In the genomic region with DNA sequence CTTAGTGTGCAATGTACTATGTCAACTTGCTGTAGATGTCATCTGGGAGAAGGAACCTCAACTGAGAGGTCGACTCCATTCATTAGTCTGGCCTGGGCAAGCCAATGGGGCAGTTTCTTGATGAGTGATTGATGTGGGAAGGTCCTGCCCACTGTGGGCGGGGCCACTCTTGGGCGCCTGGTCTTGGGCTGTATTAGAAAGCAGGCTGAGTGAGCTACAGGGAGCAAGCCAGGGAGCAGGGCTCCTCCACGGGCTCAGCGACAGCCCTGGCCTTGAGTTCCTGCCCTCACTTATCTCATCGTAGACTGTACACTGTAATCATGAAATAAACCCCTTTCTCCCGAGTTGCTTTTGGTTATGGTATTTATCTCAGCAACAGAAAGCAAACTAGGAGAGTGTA, we compare ENCODE assay signal across 8 mouse cellular contexts. TPM values are rescaled to one million over a fixed set of nuclear protein-coding genes. Genes with fewer than 3 reads are reported as not detected.
DNase-seq lines count a peak whose midpoint lies in the region; ATAC-seq and TF ChIP-seq lines count a peak whose summit lies in the region.
"Had no signal": no experiment of that assay in that cellular context is flagged by ENCODE, and none has a peak within 500 bp of the region (broad histone marks: within the 10 kb centered on the region; RNA-seq: fewer than 3 reads in every experiment).

No protein-coding gene starts in this region.

- no peaks in the 10 kb centered on the region for H3K36me3 ChIP-seq in liver, postnatal 0 days (replicated peaks; ENCODE audit: insufficient read depth, low read length)
- H3K36me3 ChIP-seq: limb, embryonic 15.5 days had no signal

- H3K4me1 ChIP-seq in liver, postnatal 0 days (ENCODE audit: insufficient read depth), result peaks cover 38% of the 10 kb centered on the region

- intact Hi-C loops in gastrocnemius, adult 2 months (cut with DNase I), result no loop called here

- ATAC-seq in liver, postnatal 0 days, result peak; percentile 68

- H3K9me3 ChIP-seq in liver, postnatal 0 days (ENCODE audit: low read length), result no peaks in the 10 kb centered on the region
- H3K9me3 ChIP-seq: limb, embryonic 15.5 days had no signal

- H3K27ac ChIP-seq in liver, postnatal 0 days (ENCODE audit: low read depth), result 0 out of 2 replicates have a peak overlapping the region, but pooled peaks have one; percentile 19
- no peak overlapping the region for H3K27ac ChIP-seq in gastrocnemius, adult 2 months
- H3K27ac ChIP-seq: limb, embryonic 15.5 days had no signal

- peak; percentile 71 for DNase-seq in spleen, adult 12 weeks (ENCODE audit: low spot score)
- DNase-seq in spleen, adult 18-20 months, result no peak
- peak; percentile 57 for DNase-seq in embryo, embryonic 11 days
- peak; percentile 81 for DNase-seq in liver, postnatal 0 days
- no peak for DNase-seq in gastrocnemius, adult 2 months
- no peak for DNase-seq in layer of hippocampus, postnatal 25 days (ENCODE audit: extremely low spot score in 1 of 2, low spot score in 1 of 2)
- no peak for DNase-seq in urinary bladder, postnatal 10 days (ENCODE audit: low spot score)

- no peak overlapping the region for H3K4me3 ChIP-seq in liver, postnatal 0 days (ENCODE audit: low read depth, low read length)
- no peak overlapping the region for H3K4me3 ChIP-seq in gastrocnemius, adult 2 months
- H3K4me3 ChIP-seq: limb, embryonic 15.5 days had no signal

- TF ChIP-seq CTCF in liver, postnatal 0 days (IDR thresholded peaks at IDR 0.05; ENCODE audit: low read depth), result no peak
- TF ChIP-seq CTCF in gastrocnemius, adult 2 months (IDR thresholded peaks at IDR 0.05), result no peak

- no peak overlapping the region for H3K9ac ChIP-seq in liver, postnatal 0 days (replicated peaks)
- H3K9ac ChIP-seq: limb, embryonic 15.5 days had no signal

- WGBS in liver, postnatal 0 days (ENCODE audit: insufficient replicate concordance), result 9% methylated on average over 7 of the region's 7 CpGs

- TF ChIP-seq EP300 in liver, postnatal 0 days (IDR thresholded peaks at IDR 0.05; ENCODE audit: low read depth), result no peak

- H3K27me3 ChIP-seq in liver, postnatal 0 days (ENCODE audit: insufficient read depth, low read length), result 0 out of 2 replicates have a peak, but pooled peaks cover 4% of the 10 kb centered on the region

- peak overlapping the region; percentile 26; the same call in 1 of the 2 replicates for H3K4me2 ChIP-seq in liver, postnatal 0 days (ENCODE audit: low read depth, low read length)
- H3K4me2 ChIP-seq: limb, embryonic 15.5 days had no signal

RNA-seq across cellular contexts. Expression of gene Atp8b3, which starts 5.2 kb away (rescaled TPM):
- polyA plus RNA-seq in liver, postnatal 0 days (2015; fragmentation: Nextera tagmentation; extraction: Ambion mirVana), result not detected in 2 replicates
- total RNA-seq in gastrocnemius, adult 2 months (2021), result not detected
- under 1 TPM; 0.19 to 0.47 TPM for total RNA-seq in layer of hippocampus, postnatal 25 days (2021)

RNA-seq across cellular contexts. Expression of gene Rexo1, which starts 27.7 kb away (rescaled TPM):
- 7.4 and 8.1 TPM in 2 replicates for polyA plus RNA-seq in liver, postnatal 0 days (2015; fragmentation: Nextera tagmentation; extraction: Ambion mirVana)
- 10 to 100 TPM in 1 of 2 experiments, 1 to 10 TPM in 1; 9.8 to 10.4 TPM for total RNA-seq in gastrocnemius, adult 2 months (2021)
- total RNA-seq in layer of hippocampus, postnatal 25 days (2021), result 10 to 100 TPM; 45.2 to 54.6 TPM

RNA-seq across cellular contexts. Expression of gene Onecut3, which starts 39.1 kb away (rescaled TPM):
- polyA plus RNA-seq in liver, postnatal 0 days (2015; fragmentation: Nextera tagmentation; extraction: Ambion mirVana), result not detected in 2 replicates
- total RNA-seq in gastrocnemius, adult 2 months (2021), result not detected
- not detected for total RNA-seq in layer of hippocampus, postnatal 25 days (2021)
- polyA plus RNA-seq: limb, embryonic 15.5 days had no signal

RNA-seq across cellular contexts. Expression of gene Klf16, which starts 43.4 kb away (rescaled TPM):
- 6.1 and 6.5 TPM in 2 replicates for polyA plus RNA-seq in liver, postnatal 0 days (2015; fragmentation: Nextera tagmentation; extraction: Ambion mirVana)
- 1 to 10 TPM in 1 of 2 experiments, under 1 TPM in 1; 0.92 to 1.9 TPM for total RNA-seq in gastrocnemius, adult 2 months (2021)
- total RNA-seq in layer of hippocampus, postnatal 25 days (2021), result 10 to 100 TPM; 57.3 to 57.6 TPM

RNA-seq across cellular contexts. Expression of gene Abhd17a, which starts 56.4 kb away (rescaled TPM):
- polyA plus RNA-seq in liver, postnatal 0 days (2015; fragmentation: Nextera tagmentation; extraction: Ambion mirVana), result 50.2 and 59.3 TPM in 2 replicates
- total RNA-seq in gastrocnemius, adult 2 months (2021), result 10 to 100 TPM; 60.6 to 61.7 TPM
- total RNA-seq in layer of hippocampus, postnatal 25 days (2021), result 100 to 1,000 TPM; 184 to 192 TPM

Comparison
In these comparisons a context has a peak if more than half of its experiments do, and no peak if none do; other contexts are left out.
1. DNase-seq: peak in spleen, adult 12 weeks (single experiment), embryo, embryonic 11 days (single experiment) and liver, postnatal 0 days (single experiment); none in spleen, adult 18-20 months (0 of 2), gastrocnemius, adult 2 months (single experiment), layer of hippocampus, postnatal 25 days (0 of 2) and urinary bladder, postnatal 10 days (single experiment).
2. RNA of gene Rexo1, which starts 27.7 kb away (total RNA-seq): 45.2 to 54.6 TPM in layer of hippocampus, postnatal 25 days; 9.8 to 10.4 TPM in gastrocnemius, adult 2 months; every median in the first group is over 4 times any median in the second.